Mouse (Mus musculus): Measurements from ENCODE around the gene Nacc2.
A peak's percentile ranks its signal among the peaks of the same experiment; 100 is the strongest.

DNA sequence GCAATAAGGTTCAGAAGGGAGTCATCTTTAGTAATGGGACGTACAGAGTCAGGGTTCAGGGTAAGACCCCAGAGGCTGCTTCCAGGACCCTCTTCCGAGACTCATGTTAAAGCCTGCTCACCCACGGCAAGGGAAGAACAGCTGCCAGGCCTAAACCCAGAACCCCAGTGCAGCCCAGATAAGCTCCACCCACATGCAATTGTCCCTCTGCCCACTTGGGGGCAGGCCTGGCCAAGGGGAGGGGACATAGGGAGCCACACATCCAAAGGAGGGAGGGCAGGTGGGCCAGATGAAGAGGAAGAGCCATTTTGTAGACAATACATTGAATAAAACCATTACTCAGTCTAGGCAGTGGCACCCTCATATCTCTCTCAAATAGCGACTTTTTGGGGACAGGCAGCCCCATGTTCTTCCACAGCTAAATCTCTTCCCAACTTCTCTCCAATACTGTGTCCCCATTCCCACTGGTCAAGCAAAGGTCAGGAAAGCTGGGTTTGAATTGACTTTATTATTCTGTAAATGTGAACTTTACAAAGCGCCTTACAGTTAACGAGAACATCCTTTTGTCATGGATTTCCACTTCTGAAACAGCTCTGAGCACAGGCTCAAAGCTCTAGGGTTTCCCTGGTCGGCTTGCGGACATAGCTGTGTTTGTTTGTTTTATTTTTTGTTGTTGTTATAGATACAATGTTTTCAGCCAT, 67.8 kb downstream of the Nacc2 start:
- TF ChIP-seq POLR2AphosphoS2 (IDR thresholded peaks at IDR 0.05; ENCODE audit: insufficient read length, low read depth), result no peak
- TF ChIP-seq POLR2A (IDR thresholded peaks at IDR 0.05; ENCODE audit: insufficient read length, low read depth), result no peak
- TF ChIP-seq USF1 (IDR thresholded peaks at IDR 0.05; ENCODE audit: low read depth), result no peak
- TF ChIP-seq CEBPB (IDR thresholded peaks at IDR 0.05; ENCODE audit: insufficient read depth, poor library complexity, severe bottlenecking), result no peak
- no peak for TF ChIP-seq E2F4 (IDR thresholded peaks at IDR 0.05; ENCODE audit: insufficient read depth)
- peak in 2 of 3 experiments; percentile 25 to 48 for TF ChIP-seq MYOD1 (IDR thresholded peaks at IDR 0.05; ENCODE audit: control insufficient read depth in 1 of 3, insufficient read length in 2 of 3, low read depth in 2 of 3)
